Mouse (Mus musculus) right cerebral cortex, adult 18-20 months (tissue): ENCODE measurements at regions not wholly inside any gene's neighbourhood (a gene's known extent, or its start where the extent isn't known, plus 50 kb on each side); places are given as distances from the start of the nearest gene placed in this dataset.
"Not testable (repeated sequence)": the region's sequence is repeated elsewhere in the genome, so short reads cannot be mapped to it uniquely, and the experiment has no call there.

Source experiments
- DNase-seq: peaks from one replicate; pipeline ENCODE4 v3.0.0; 2022; ENCODE audit warnings: mixed read lengths

- no peak for DNase-seq
Observed at GRCm38 (mm10) chr14:71635091-71635490, 856.5 kb downstream of the Gm9195 start.

GRCm38 (mm10) chr14:71609698-71610301 lies 881.8 kb downstream of the Gm9195 start:
- no peak for DNase-seq

- DNase-seq: no peak
Observed at GRCm38 (mm10) chr14:71603710-71604109, 887.9 kb downstream of the Gm9195 start.

- DNase-seq: no peak
Observed at GRCm38 (mm10) chr14:71597859-71598258, 893.8 kb downstream of the Gm9195 start.

GRCm38 (mm10) chr14:71588694-71589240 lies 902.9 kb downstream of the Gm9195 start:
- DNase-seq: peak; percentile 44

- peak; percentile 53 for DNase-seq
Observed at GRCm38 (mm10) chr14:71588006-71588405, 903.6 kb downstream of the Gm9195 start.

GRCm38 (mm10) chr14:71564816-71565215 lies 926.8 kb downstream of the Gm9195 start:
- no peak for DNase-seq

- peak; percentile 7 for DNase-seq
Observed at GRCm38 (mm10) chr14:71561906-71562305, 929.7 kb downstream of the Gm9195 start.

- DNase-seq: not testable (repeated sequence)
Observed at GRCm38 (mm10) chr14:71554324-71554723, 937.3 kb downstream of the Gm9195 start.

GRCm38 (mm10) chr14:71543580-71543979 lies 943.9 kb upstream of the Fam160b2 start:
- peak; percentile 6 for DNase-seq

GRCm38 (mm10) chr14:71532074-71532659 lies 932.5 kb upstream of the Fam160b2 start:
- no peak for DNase-seq

GRCm38 (mm10) chr14:71531298-71531697 lies 931.7 kb upstream of the Fam160b2 start:
- no peak for DNase-seq

GRCm38 (mm10) chr14:71530421-71530820 lies 930.8 kb upstream of the Fam160b2 start:
- DNase-seq: peak; percentile 6

GRCm38 (mm10) chr14:71518541-71518940 lies 918.9 kb upstream of the Fam160b2 start:
- no peak for DNase-seq

GRCm38 (mm10) chr14:71500851-71501250 lies 901.2 kb upstream of the Fam160b2 start:
- no peak for DNase-seq

- DNase-seq: no peak
Observed at GRCm38 (mm10) chr14:71491201-71491600, 891.6 kb upstream of the Fam160b2 start.

- DNase-seq: no peak
Observed at GRCm38 (mm10) chr14:71486176-71486970, 886.7 kb upstream of the Fam160b2 start.

GRCm38 (mm10) chr14:71475656-71476055 lies 876.0 kb upstream of the Fam160b2 start:
- no peak for DNase-seq

- DNase-seq: no peak
Observed at GRCm38 (mm10) chr14:71473907-71474306, 874.3 kb upstream of the Fam160b2 start.

GRCm38 (mm10) chr14:71432364-71432763 lies 832.7 kb upstream of the Fam160b2 start:
- no peak for DNase-seq
